Mouse (Mus musculus) liver, adult (tissue): ENCODE data around the gene 2010106E10Rik.

ENCODE experiments used
- GATA4 ChIP-seq: IDR thresholded peaks from 2 replicates; pipeline ENCODE4 v1.6.1; 2014; ENCODE audit warnings: mild to moderate bottlenecking, low read length; ENCODE audit not compliant: insufficient replicate concordance

The 2010106E10Rik gene

DNA sequence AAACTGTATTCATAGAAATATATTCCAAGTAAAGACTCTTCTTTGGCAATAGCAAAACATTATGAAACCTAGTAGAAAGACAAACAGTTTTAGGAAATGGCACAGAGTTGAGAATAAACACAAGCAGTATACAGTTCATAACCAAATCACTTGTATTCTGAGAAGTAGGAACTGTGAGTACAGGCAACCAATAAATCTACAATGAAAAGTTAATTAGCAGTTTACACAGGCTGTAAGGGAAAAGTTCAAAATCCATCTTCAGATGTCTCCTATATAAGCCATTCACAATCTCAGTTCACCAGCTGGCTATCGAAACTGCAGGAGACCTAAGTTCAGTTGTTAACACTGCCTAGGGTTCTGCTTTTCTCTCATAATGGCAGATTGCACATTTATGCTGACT is at the start of gene 2010106E10Rik:
Gene 2010106E10Rik, plus strand, starts transcription at position 301 of the 400 bp plus-strand sequence.
- TF ChIP-seq GATA4 = no peak

DNA sequence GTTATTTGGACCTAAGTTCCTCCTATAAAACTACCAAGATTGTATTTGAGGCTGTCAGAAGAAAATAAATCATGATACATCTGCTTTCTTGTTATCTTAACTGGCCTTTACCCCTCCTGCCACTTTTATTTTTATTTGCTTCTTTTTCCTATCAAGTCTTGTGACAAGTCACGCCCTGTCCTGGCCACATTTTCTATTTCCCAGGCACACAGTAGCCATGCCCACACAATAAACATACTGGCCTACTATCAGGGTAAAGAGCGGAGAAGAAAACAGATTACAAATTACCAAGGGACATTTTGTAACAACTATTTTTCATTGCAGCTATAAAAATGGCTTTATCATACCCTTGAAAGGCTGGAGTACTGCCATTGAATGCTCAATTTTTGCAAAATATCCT is 10.6 kb downstream of the 2010106E10Rik start:
- no peak for TF ChIP-seq GATA4

GRCm38 (mm10) chrX:112524755-112525154 is 29.7 kb downstream of the 2010106E10Rik start:
- no peak for TF ChIP-seq GATA4

GRCm38 (mm10) chrX:112543115-112543514 is 48.0 kb downstream of the 2010106E10Rik start:
- TF ChIP-seq GATA4 = no peak

- TF ChIP-seq GATA4 = no peak
These were observed 72.6 kb downstream of the 2010106E10Rik start for GRCm38 (mm10) chrX:112567716-112568115.

GRCm38 (mm10) chrX:112600511-112601305 is 105.6 kb downstream of the 2010106E10Rik start, which contains the start of gene Zfp711:
Zfp711 (plus strand) TSS chrX:112600526.
- no peak for TF ChIP-seq GATA4

DNA sequence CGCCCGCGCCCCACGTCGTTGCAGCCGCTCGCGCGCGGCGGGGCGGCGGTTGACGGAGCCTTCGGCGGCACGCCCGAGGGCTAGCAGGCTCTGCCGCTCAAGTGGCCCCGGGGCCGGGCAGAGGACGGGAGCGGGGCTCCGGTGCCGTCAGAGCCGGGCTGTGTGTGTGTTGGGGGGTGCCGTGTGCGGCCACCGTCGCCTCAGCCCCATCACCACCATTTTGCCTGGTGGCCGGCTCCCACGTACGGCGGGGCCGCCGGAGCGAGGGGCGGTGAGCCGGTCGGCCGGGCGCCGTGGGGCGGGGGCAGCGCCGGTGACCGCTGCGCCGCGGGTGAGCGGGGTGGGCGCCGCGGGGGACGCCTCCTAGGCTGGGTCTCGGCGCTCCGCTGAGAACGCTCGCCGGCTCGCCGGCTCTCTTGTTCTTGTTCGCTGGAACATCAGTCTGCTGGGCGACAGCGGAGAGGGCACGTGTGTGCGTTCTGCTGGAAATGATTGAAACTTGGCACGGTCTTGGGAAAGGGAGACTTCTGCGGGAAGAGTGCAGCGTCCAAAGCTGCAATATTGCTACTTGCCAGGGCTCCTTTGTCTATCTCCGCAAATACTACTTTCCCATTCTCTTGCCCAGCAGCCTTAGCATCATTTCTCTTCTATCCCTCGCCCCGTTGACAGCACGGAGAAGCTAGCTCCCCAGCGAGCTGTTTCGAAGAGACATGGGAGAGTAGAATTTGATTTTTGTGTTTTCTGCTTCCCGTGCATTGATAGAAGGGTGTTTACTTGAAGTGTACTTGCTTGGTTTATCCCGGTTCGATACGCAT is 106.4 kb downstream of the 2010106E10Rik start:
- no peak for TF ChIP-seq GATA4
